Mouse (Mus musculus): ENCODE results near the gene Tenm2. TPM values are rescaled to one million over a fixed set of nuclear protein-coding genes. Genes with fewer than 3 reads are reported as not detected.

Gene Tenm2
- polyA plus RNA-seq, 1 experiment from 2014 or later = 0.23 TPM

DNA sequence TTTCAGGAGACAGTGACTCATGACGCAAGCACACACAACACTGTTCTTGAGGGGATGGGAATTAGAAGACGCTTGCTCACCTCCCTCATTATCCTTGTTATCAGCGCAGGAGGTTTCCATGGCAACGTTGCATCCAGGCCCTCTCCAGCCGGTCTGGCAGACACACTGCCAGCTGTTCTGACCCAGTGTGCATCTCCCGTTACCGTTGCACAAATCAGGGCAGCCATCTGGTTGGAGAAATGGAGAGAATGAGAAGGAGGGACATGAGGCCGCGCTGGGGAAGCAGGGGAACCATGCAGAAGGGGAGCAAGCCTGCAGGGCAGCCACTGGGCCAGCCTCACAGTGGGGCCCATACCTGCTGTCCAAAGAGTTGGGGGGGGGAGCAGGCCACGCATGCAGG is 1129.1 kb downstream of the Tenm2 start:
- no peaks in the 10 kb centered on the region for H3K9me3 ChIP-seq (replicated peaks)
- 52% methylated on average over 10 of the region's 10 CpGs for WGBS (ENCODE audit: insufficient replicate concordance)
- no peak overlapping the region for H3K27ac ChIP-seq
- no peak overlapping the region for H3K9ac ChIP-seq
- H3K27me3 ChIP-seq (replicated peaks) = no peaks in the 10 kb centered on the region
- no peaks in the 10 kb centered on the region for H3K36me3 ChIP-seq
- H3K4me1 ChIP-seq = no peaks in the 10 kb centered on the region
- H3K4me3 ChIP-seq = no peak overlapping the region
- no peak for ATAC-seq
- H3K4me2 ChIP-seq = no peak overlapping the region

DNA sequence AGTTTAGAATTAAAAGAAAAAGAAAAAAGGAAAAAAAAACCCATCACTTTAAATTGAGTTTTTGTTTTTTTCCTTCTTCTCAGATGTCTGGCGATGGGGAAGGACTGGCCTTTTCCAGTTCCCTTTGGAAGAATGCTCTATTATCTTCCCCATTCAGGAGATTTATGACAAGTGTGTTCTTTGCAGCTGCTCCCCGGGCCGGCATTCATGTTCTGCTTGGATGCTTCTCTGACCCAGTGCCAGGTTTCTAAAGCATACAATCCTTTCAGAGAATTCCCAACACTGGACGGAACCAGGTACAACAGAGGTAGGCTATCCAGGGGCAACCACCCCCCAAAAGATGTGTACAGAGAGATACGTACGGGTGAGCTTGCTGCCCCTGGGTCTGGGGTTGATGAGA is 1132.2 kb downstream of the Tenm2 start:
- no peaks in the 10 kb centered on the region for H3K36me3 ChIP-seq
- H3K4me2 ChIP-seq = no peak overlapping the region
- no peak overlapping the region for H3K4me3 ChIP-seq
- no peak for ATAC-seq
- no peaks in the 10 kb centered on the region for H3K27me3 ChIP-seq (replicated peaks)
- WGBS (ENCODE audit: insufficient replicate concordance) = 69% methylated on average over 6 of the region's 6 CpGs
- no peaks in the 10 kb centered on the region for H3K9me3 ChIP-seq (replicated peaks)
- no peak overlapping the region for H3K27ac ChIP-seq
- no peaks in the 10 kb centered on the region for H3K4me1 ChIP-seq
- H3K9ac ChIP-seq = no peak overlapping the region

DNA sequence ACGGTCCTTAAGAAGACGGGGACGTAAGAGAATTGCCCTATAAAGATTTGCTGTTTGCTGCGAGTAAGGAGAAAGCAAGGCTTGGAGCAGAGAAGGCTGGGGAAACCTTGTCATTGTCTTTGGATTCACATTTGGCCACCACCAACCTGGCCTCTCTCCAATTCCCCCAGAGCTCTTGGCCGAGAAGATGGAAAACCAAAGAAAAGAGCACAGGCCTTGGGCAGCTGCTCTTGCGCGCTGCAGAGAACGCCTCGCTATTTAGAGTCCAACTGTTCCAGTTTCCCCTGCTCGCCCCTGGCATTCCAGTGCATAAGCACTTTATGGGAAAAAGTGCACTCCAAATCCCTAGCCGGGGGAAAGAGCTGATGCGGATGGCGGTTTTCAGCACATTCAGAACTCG is 1139.5 kb downstream of the Tenm2 start:
- H3K36me3 ChIP-seq = no peaks in the 10 kb centered on the region
- no peak for ATAC-seq

DNA sequence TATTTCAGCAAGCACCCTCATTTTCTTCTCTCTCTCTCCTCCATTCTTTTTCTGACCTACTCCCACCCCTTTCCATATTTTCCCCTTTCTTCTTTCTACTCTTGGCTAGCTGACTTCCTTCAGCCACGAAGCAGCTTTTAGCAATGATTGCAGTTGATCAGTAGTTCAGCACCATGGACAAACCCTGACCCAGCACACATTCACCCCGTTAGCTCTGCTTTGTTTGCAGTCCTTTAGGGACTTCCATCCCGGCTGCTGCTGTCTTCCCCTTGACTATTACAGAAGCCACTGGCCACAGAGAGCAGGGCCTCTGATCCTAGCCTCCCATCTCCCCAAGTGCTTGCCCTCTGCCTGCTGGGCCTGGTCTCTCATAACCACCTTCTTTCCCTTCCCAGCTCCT is 1145.6 kb downstream of the Tenm2 start:
- ATAC-seq = no peak
- Histone ChIP-seq H3K4me3 (no peak overlapping the region), H3K27ac (no peak overlapping the region), H3K9ac (no peak overlapping the region), H3K4me2 (no peak overlapping the region), H3K9me3 (replicated peaks) (no peaks in the 10 kb centered on the region), H3K36me3 (no peaks in the 10 kb centered on the region), H3K27me3 (replicated peaks) (no peaks in the 10 kb centered on the region), H3K4me1 (no peaks in the 10 kb centered on the region)
- WGBS (ENCODE audit: insufficient replicate concordance) = 15% methylated on average over 3 of the region's 3 CpGs

More for the DNA sequence above, 1139.5 kb downstream of the Tenm2 start:
- no peaks in the 10 kb centered on the region for H3K4me1 ChIP-seq
- no peak overlapping the region for H3K4me2 ChIP-seq
- 74% methylated on average over 14 of the region's 14 CpGs for WGBS (ENCODE audit: insufficient replicate concordance)
- no peak overlapping the region for H3K9ac ChIP-seq
- no peak overlapping the region for H3K4me3 ChIP-seq
- no peak overlapping the region for H3K27ac ChIP-seq
- no peaks in the 10 kb centered on the region for H3K27me3 ChIP-seq (replicated peaks)
- H3K9me3 ChIP-seq (replicated peaks) = no peaks in the 10 kb centered on the region

DNA sequence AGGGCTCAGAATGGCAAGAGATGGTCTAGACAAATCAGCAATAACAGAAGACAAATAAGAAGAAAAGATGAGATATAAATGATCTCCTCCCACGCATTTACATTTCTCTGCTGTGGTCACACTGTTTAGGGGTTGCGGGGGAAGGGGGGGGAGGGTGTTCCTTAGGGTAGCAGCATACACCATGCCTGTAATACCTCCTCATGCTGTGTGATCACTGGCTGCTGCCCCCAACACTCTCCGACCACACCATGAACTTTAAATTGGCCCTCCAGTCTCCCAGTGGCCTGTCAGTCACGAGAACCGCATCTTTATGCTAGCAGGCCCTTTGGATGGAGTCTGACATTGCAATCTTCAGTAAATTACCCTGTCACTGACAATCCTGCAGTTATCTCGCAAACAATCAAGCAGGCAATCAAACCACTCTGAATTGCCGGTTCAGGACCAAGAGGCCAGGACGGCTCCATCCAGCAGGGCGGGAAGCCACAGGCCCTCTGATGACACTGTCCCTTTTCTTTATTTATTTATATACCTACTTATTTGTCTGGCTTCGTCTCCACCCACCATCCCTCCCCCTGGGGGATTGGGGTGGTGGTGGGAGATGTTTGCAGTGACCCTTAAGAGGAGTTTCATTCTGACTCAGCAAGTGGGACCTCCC is 1154.2 kb downstream of the Tenm2 start:
- no peak overlapping the region for H3K27ac ChIP-seq
- no peak overlapping the region for H3K4me2 ChIP-seq
- WGBS (ENCODE audit: insufficient replicate concordance) = 47% methylated on average over 10 of the region's 10 CpGs
- no peak for ATAC-seq
- H3K4me1 ChIP-seq = no peaks in the 10 kb centered on the region
- H3K27me3 ChIP-seq (replicated peaks) = 0 out of 2 replicates have a peak, but pooled peaks cover 4% of the 10 kb centered on the region
- H3K9ac ChIP-seq = no peak overlapping the region
- H3K4me3 ChIP-seq = no peak overlapping the region
- H3K36me3 ChIP-seq = no peaks in the 10 kb centered on the region
- no peaks in the 10 kb centered on the region for H3K9me3 ChIP-seq (replicated peaks)

DNA sequence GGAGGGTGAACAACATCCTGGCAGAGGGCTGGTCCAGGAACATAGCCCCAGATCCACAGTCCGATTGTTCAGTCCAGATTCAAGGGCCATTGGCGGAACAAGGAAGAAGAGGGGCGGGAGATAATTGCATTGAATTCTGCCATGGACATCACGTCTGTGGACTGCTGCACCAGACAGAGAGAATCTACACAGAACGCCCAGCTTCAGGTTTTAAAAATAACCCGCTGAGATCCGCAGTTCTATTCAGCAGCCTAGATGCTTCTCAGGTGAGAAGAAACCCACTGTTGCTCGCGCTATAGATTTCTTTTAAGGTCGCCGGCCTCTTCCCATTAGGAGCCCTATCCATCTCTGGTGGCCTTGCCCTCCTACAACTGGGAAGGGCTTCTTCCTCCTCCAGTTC is 1155.0 kb downstream of the Tenm2 start:
- 59% methylated on average over 11 of the region's 11 CpGs for WGBS (ENCODE audit: insufficient replicate concordance)
- H3K27me3 ChIP-seq (replicated peaks) = 0 out of 2 replicates have a peak, but pooled peaks cover 4% of the 10 kb centered on the region
- no peaks in the 10 kb centered on the region for H3K9me3 ChIP-seq (replicated peaks)
- H3K4me1 ChIP-seq = no peaks in the 10 kb centered on the region
- H3K27ac ChIP-seq = no peak overlapping the region
- H3K9ac ChIP-seq = no peak overlapping the region
- no peaks in the 10 kb centered on the region for H3K36me3 ChIP-seq
- H3K4me3 ChIP-seq = no peak overlapping the region
- no peak overlapping the region for H3K4me2 ChIP-seq
- no peak for ATAC-seq

DNA sequence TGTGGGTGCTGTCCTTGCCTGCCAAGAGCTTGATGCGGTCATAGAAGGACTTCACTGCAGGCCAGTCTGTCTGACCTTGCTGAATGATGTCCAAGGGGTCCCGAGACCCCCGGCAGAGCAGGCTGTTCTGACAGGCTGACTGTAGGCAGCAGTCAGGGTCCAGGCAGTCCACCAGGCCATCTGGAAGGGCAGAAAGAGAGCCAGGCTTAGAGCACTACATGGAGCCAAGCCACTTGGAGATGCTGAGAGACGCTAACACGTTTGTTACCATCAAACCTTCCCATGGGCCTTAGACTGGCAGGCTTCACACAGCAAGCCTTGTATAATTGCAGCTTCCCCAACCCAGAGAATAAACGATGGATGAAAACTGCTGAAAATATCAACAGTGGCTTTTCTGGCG is 1157.4 kb downstream of the Tenm2 start:
- WGBS (ENCODE audit: insufficient replicate concordance) = 70% methylated on average over 7 of the region's 7 CpGs
- ATAC-seq = no peak
- H3K9me3 ChIP-seq (replicated peaks) = no peaks in the 10 kb centered on the region

DNA sequence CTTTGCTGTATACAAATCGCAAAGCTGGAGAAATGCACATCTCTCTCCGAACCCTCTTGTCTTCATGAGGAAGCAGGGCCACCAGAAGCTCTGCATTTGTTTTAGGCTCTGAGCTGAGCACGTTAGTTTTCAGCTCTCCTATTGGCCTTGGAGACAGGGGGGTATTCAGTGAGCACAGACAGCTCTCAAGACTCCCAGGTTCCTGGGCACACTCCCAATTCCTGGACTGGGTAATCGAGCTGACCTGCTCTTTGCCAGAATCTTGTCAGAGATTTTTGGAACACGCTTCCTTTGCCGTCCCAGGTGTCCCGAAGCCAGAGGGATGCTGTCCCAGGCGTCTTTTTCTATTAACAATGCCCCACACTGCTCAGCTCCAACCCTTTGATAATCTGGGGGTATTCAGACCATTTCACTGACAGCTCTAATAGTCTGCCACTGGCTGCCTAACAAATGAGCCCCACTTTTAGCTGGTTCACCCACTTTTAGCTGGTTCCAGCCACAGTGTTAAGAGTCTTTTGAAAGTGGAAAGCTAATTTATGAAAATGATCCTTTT is 1161.7 kb downstream of the Tenm2 start:
- Histone ChIP-seq H3K9ac (no peak overlapping the region), H3K27me3 (replicated peaks) (no peaks in the 10 kb centered on the region), H3K4me2 (no peak overlapping the region), H3K4me1 (no peaks in the 10 kb centered on the region), H3K4me3 (no peak overlapping the region), H3K9me3 (replicated peaks) (no peaks in the 10 kb centered on the region), H3K27ac (no peak overlapping the region), H3K36me3 (no peaks in the 10 kb centered on the region)
- ATAC-seq = no peak
- 65% methylated on average over 8 of the region's 8 CpGs for WGBS (ENCODE audit: insufficient replicate concordance)

More for the DNA sequence above, 1157.4 kb downstream of the Tenm2 start:
- H3K27me3 ChIP-seq (replicated peaks) = 0 out of 2 replicates have a peak, but pooled peaks cover 4% of the 10 kb centered on the region
- no peak overlapping the region for H3K4me3 ChIP-seq
- no peaks in the 10 kb centered on the region for H3K36me3 ChIP-seq
- H3K9ac ChIP-seq = no peak overlapping the region
- no peaks in the 10 kb centered on the region for H3K4me1 ChIP-seq
- H3K27ac ChIP-seq = no peak overlapping the region
- H3K4me2 ChIP-seq = no peak overlapping the region

DNA sequence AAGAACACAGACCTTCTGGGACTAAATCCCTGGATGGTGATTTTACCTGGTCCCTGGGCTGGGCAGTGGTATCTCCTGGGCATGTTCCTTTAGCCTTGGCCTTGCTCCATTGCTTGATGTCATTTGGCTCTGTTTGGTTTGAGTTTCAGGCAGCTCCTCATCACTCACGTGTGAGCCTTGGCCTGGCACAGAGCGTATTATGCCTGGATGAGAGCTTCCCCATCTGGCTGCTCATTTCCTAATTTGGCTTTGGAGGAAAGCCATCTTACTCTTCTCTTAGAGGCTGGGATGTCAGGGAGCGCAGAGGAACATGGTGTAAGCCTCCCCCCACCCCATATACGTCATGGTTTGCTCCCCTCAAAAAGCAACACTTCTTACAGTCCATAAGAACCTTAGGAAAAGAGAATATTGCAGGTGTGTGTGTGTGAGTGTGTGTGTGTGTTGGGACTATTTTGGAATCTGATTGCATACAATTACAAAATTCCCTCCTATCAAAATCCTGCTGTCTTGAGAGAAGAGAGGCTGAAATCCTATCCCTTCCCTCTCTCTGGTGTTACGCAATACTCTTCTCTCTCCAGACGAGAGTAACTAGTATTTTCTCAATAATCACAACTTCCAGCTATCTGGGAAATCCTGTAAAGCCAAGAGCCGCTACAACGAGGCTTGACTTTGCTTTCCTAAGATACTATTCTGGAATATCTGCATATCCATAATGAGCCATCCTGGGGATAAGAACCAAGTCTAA is 1162.5 kb downstream of the Tenm2 start:
- Histone ChIP-seq H3K27ac (no peak overlapping the region), H3K27me3 (replicated peaks) (no peaks in the 10 kb centered on the region), H3K4me2 (no peak overlapping the region), H3K36me3 (no peaks in the 10 kb centered on the region), H3K4me3 (no peak overlapping the region), H3K9ac (no peak overlapping the region), H3K4me1 (no peaks in the 10 kb centered on the region), H3K9me3 (replicated peaks) (no peaks in the 10 kb centered on the region)
- ATAC-seq = no peak
- 58% methylated on average over 8 of the region's 8 CpGs for WGBS (ENCODE audit: insufficient replicate concordance)

DNA sequence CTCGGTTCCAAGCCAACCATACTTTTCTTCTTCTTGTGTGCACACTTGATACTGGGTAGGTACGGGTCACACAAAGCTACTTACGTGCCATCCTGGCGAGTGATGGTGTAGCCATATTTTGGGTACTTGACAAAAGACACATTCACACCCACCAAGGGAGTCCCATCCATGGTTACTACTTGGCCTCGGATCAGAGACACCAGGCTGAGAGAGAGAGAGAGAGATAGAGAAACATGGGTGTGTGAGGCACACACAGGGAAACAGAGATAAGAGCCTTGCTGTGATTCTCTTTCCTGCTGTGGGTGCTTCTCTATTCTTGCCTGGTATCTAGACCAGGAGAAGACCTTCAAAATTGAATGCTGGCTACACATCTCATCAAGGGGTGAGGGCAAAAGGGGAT is 1163.1 kb downstream of the Tenm2 start:
- Histone ChIP-seq H3K4me2 (no peak overlapping the region), H3K36me3 (no peaks in the 10 kb centered on the region), H3K9ac (no peak overlapping the region), H3K27me3 (replicated peaks) (no peaks in the 10 kb centered on the region), H3K9me3 (replicated peaks) (no peaks in the 10 kb centered on the region), H3K4me3 (no peak overlapping the region), H3K27ac (no peak overlapping the region), H3K4me1 (no peaks in the 10 kb centered on the region)
- WGBS (ENCODE audit: insufficient replicate concordance) = 57% methylated on average over 5 of the region's 5 CpGs
- ATAC-seq = no peak

DNA sequence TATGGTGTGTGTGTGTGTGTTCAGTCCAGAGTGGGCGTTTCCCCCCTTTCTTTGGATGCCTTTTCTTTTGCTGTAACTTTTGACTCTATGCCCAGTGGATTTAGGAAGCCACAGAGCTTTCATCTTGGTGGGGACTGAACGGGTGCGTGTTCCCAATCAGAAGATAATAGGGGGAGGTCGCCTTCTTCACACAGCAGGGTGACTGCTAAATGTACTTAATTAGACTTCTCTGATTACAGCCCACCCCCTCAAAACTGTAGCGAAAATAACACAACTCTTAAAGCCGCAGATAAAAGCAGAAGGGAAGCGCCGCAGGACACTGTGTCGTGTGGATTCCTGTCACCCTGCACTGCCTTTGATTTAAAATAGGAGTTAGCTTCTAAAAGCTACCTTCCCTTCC is 1163.7 kb downstream of the Tenm2 start:
- WGBS (ENCODE audit: insufficient replicate concordance) = 52% methylated on average over 9 of the region's 9 CpGs
- no peak for ATAC-seq
- Histone ChIP-seq H3K4me3 (no peak overlapping the region), H3K36me3 (no peaks in the 10 kb centered on the region), H3K4me1 (no peaks in the 10 kb centered on the region), H3K27me3 (replicated peaks) (no peaks in the 10 kb centered on the region), H3K27ac (no peak overlapping the region), H3K4me2 (no peak overlapping the region), H3K9ac (no peak overlapping the region), H3K9me3 (replicated peaks) (no peaks in the 10 kb centered on the region)

DNA sequence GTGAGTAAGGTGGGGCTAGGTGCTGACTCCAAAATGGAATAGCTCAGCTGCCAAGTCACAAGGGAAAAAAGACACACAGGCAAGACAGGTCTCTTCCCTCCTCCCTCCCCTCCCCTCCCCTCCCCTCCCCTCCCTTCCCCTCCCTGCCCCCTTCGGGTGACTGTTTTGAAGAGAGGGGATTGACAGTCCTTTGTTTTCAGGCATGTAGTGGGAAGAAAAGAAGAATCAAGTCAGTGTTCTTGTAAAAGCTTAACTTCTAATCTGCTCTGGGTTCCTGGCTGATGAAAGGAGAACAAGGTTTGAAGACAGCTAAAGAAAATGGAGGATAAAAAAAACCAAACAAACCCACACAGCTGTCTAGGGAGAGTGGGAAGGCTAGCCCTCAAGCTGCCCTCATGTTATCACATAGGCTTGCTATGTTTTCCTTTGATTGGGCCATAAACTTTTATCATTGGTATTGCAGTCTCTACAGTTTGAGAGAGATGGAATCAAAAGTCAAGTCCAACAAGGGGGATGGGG is 1176.4 kb downstream of the Tenm2 start:
- Histone ChIP-seq H3K36me3 (no peaks in the 10 kb centered on the region), H3K27me3 (replicated peaks) (no peaks in the 10 kb centered on the region), H3K27ac (no peak overlapping the region), H3K4me2 (no peak overlapping the region), H3K9me3 (replicated peaks) (no peaks in the 10 kb centered on the region), H3K4me1 (no peaks in the 10 kb centered on the region), H3K9ac (no peak overlapping the region), H3K4me3 (no peak overlapping the region)
- WGBS (ENCODE audit: insufficient replicate concordance) = no CpG with 5 or more reads among the region's 1 CpGs
- no peak for ATAC-seq

Measured in liver, embryonic 12.5 days (tissue).